Mouse (Mus musculus): ENCODE data around the gene Olfr15.

- TF ChIP-seq CTCF (conservative IDR thresholded peaks at IDR 0.05; ENCODE audit: low read length) (no peak), NANOG (IDR thresholded peaks at IDR 0.05; ENCODE audit: borderline replicate concordance, low read length) (no peak), POU5F1 (IDR thresholded peaks at IDR 0.05; ENCODE audit: borderline replicate concordance, low read length) (no peak)
Observed at GRCm38 (mm10) chr16:3788394-3788793, 42.3 kb upstream of the Olfr15 start.

Measured in E14TG2a.4 (cell line).